Mouse (Mus musculus) stomach, postnatal 0 days (tissue): Measurements from ENCODE around the gene Gm9821.

Source experiments
- CTCF ChIP-seq: IDR thresholded peaks from 2 replicates; pipeline ENCODE4 v1.5.1; 2016; ENCODE audit warnings: antibody characterized with exemption, low read depth, mild to moderate bottlenecking, moderate library complexity
- EP300 ChIP-seq: optimal IDR thresholded peaks from 2 replicates; pipeline ENCODE3; 2016; ENCODE audit warnings: antibody characterized with exemption

DNA sequence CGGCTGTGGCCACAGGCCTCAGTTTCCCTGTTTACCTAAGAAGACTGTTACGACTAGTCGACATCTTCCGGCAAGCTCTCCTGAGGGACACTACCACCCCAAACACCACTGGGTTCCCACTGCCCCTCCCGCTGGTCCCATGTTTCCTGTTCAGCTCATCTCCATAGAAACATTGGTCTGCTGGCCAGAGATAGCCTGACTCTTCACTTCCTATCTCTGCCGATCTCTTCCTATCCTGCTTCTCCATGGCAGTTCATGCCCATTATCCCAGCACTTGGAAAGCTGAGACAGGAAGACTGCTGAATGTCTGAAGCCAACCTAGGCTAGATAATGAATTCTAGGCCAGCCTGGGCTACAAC is 2.6 kb downstream of the Gm9821 start:
- no peak for TF ChIP-seq CTCF
- TF ChIP-seq EP300 = no peak
